Mouse (Mus musculus): ENCODE measurements around the gene Fam171a1. TPM values are rescaled to one million over a fixed set of nuclear protein-coding genes. Genes with fewer than 3 reads are reported as not detected.
"Not testable (repeated sequence)": the region's sequence is repeated elsewhere in the genome, so short reads cannot be mapped to it uniquely, and the experiment has no call there.

Fam171a1 gene
- total RNA-seq (2021), result 10 to 100 TPM; 71.5 to 72.8 TPM
- long read RNA-seq, experiment 1, full-length matches to known transcripts, result 127 of 179 reads
- long read RNA-seq, experiment 1, partial matches to known transcripts, result 29 of 179 reads
- long read RNA-seq, experiment 1, other reads (novel, unspliced or antisense), result 23 of 179 reads
- long read RNA-seq, experiment 2, full-length matches to known transcripts, result 82 of 123 reads
- long read RNA-seq, experiment 2, partial matches to known transcripts, result 36 of 123 reads
- long read RNA-seq, experiment 2, other reads (novel, unspliced or antisense), result 5 of 123 reads

- intact Hi-C loops (cut with DNase I), result loop anchor here (10.0 kb wide), 1 partner anchor 301 kb away; no protein-coding TSS in a partner anchor
- H3K4me3 ChIP-seq, result no peak within 1 kb of the TSS
- no peak for TF ChIP-seq CTCF (IDR thresholded peaks at IDR 0.05)
- no peak for DNase-seq (ENCODE audit: extremely low spot score in 1 of 2, low spot score in 2 of 2)
- no peak within 1 kb of the TSS for H3K27ac ChIP-seq
Observed at GRCm38 (mm10) chr2:3113866-3114265, at the start of gene Fam171a1. Fam171a1 (plus strand) TSS chr2:3114224.

DNA sequence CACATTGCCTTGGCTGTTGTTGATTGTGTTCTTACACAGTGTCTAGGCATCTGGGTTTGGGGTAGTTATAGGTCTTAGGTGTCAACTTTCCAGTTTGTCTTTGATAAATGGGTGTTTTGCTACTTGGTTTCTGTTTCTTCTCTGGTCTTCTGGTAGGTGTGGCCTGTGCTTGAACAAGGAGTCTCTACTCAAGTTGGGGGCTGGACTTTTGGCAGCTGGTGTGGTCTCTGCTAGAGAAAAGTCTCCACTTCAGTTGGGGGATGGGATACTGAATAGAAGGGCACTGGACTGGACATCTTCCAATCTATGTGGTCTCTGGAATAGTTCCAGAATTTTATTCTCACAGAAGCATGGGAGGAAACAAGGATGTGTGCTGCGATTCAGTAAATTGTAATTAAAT is 44.9 kb upstream of the Fam171a1 start:
- intact Hi-C loops (cut with DNase I), result no loop called here
- no peak for TF ChIP-seq CTCF (IDR thresholded peaks at IDR 0.05)
- no peak for DNase-seq (ENCODE audit: extremely low spot score in 1 of 2, low spot score in 2 of 2)
- Histone ChIP-seq H3K4me3 (no peak overlapping the region), H3K27ac (no peak overlapping the region)

GRCm38 (mm10) chr2:3088361-3088760 is 25.7 kb upstream of the Fam171a1 start:
- H3K4me3 ChIP-seq; DNase-seq (ENCODE audit: extremely low spot score in 1 of 2, low spot score in 2 of 2); H3K27ac ChIP-seq; intact Hi-C loops (cut with DNase I): not testable (repeated sequence)

- intact Hi-C loops (cut with DNase I), result no loop called here
- peak; percentile 55 for TF ChIP-seq CTCF (IDR thresholded peaks at IDR 0.05)
- no peak for DNase-seq (ENCODE audit: extremely low spot score in 1 of 2, low spot score in 2 of 2)
- no peak overlapping the region for H3K27ac ChIP-seq
- H3K4me3 ChIP-seq, result no peak overlapping the region
Observed at GRCm38 (mm10) chr2:3089274-3089673, 24.8 kb upstream of the Fam171a1 start.

DNA sequence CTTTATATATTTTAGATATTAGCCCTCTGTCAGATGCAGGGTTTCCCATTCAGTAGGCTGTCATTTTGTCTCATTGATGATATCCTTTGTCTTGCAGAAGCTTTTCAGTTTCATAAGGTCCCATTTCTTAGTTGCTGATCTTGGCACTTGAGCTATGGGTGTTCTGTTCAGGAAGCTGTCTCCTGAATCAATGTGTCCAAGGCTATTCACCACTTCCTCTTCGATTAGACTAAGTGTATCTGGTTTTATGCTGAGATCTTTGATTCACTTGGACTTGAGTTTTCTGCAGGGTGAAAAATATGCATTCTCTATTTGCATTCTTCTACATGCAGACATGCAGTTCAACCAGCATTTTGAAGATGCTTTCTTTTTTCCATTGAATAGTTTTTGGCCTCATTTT is 17.9 kb upstream of the Fam171a1 start:
- no peak for TF ChIP-seq CTCF (IDR thresholded peaks at IDR 0.05)
- no peak overlapping the region for H3K27ac ChIP-seq
- H3K4me3 ChIP-seq, result no peak overlapping the region
- intact Hi-C loops (cut with DNase I), result no loop called here
- no peak for DNase-seq (ENCODE audit: extremely low spot score in 1 of 2, low spot score in 2 of 2)

GRCm38 (mm10) chr2:3099971-3100370 is 14.1 kb upstream of the Fam171a1 start:
- H3K27ac ChIP-seq, result no peak overlapping the region
- DNase-seq (ENCODE audit: extremely low spot score in 1 of 2, low spot score in 2 of 2), result no peak
- H3K4me3 ChIP-seq, result no peak overlapping the region
- intact Hi-C loops (cut with DNase I), result no loop called here
- TF ChIP-seq CTCF (IDR thresholded peaks at IDR 0.05), result no peak

- intact Hi-C loops (cut with DNase I), result no loop called here
- Histone ChIP-seq H3K27ac (no peak overlapping the region), H3K4me3 (no peak overlapping the region)
- TF ChIP-seq CTCF (IDR thresholded peaks at IDR 0.05), result no peak
- DNase-seq (ENCODE audit: extremely low spot score in 1 of 2, low spot score in 2 of 2), result no peak
Observed at GRCm38 (mm10) chr2:3101292-3101957, 12.6 kb upstream of the Fam171a1 start.

DNA sequence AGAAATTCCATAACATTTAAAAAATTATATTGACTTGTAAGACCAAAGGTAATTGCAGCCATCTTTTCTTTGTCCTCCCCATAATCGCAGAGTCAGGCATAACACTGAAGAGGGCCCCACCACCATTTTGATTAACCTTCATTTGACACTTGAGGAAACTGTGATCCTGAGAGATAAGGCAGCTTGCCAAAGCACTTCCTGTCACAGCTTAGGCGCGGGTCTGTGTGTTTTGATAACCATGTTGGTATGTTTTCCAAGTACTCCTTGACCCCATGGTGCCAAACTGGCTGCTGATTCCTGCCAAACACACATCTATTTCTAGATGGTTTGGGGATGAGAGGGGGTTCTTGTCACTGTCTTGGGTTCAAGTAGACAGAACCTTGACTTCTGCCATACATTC is 11.7 kb upstream of the Fam171a1 start:
- Histone ChIP-seq H3K4me3 (no peak overlapping the region), H3K27ac (no peak overlapping the region)
- TF ChIP-seq CTCF (IDR thresholded peaks at IDR 0.05), result no peak
- DNase-seq (ENCODE audit: extremely low spot score in 1 of 2, low spot score in 2 of 2), result no peak
- intact Hi-C loops (cut with DNase I), result no loop called here

DNA sequence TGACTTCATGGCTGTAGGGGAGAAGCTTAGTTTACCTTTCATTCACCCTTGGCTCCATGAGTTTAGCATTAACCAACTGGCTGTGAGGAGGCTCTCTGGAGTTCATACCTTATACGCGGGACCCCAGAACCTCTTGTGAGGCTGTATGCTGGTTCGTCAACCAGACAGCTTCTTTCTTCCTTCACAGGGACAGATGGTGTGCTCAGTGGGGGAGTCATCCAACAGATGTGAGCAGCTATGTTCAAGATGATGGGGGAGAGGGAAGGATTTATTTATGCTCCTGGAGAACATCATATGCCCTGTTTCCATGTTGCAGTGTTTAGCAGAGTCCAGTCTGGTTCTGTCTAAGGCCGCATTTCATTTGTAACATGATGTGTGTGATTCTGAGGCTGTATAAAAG is 6.6 kb upstream of the Fam171a1 start:
- Histone ChIP-seq H3K27ac (no peak overlapping the region), H3K4me3 (no peak overlapping the region)
- intact Hi-C loops (cut with DNase I), result no loop called here
- TF ChIP-seq CTCF (IDR thresholded peaks at IDR 0.05), result no peak
- no peak for DNase-seq (ENCODE audit: extremely low spot score in 1 of 2, low spot score in 2 of 2)

DNA sequence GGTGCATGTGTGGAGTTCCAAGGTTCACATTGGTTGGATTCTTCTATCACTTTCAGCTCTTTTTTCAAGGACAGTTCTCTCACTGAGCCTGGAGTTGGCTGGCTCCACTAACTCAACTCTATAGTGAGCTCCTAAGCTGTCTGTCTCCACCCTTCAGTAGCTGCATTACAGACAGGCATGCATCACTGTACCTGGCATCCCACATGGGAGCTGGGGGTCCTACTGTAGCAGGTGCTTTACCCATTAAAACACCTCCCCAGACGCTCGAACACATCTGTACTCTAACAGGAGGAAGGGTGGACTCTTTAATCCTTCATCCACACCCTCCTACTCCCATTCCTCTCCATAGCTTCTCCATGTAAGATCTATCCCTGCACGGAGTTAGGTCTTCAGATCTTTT is 5.6 kb upstream of the Fam171a1 start:
- no peak for TF ChIP-seq CTCF (IDR thresholded peaks at IDR 0.05)
- H3K4me3 ChIP-seq, result no peak overlapping the region
- no peak overlapping the region for H3K27ac ChIP-seq
- no peak for DNase-seq (ENCODE audit: extremely low spot score in 1 of 2, low spot score in 2 of 2)
- intact Hi-C loops (cut with DNase I), result no loop called here

GRCm38 (mm10) chr2:3108834-3109233 is 5.2 kb upstream of the Fam171a1 start:
- no peak for TF ChIP-seq CTCF (IDR thresholded peaks at IDR 0.05)
- Histone ChIP-seq H3K27ac (no peak overlapping the region), H3K4me3 (no peak overlapping the region)
- no peak for DNase-seq (ENCODE audit: extremely low spot score in 1 of 2, low spot score in 2 of 2)
- intact Hi-C loops (cut with DNase I), result no loop called here

- Histone ChIP-seq H3K27ac (peak overlapping the region; percentile 75), H3K4me3 (peak overlapping the region; percentile 91)
- no peak for DNase-seq (ENCODE audit: extremely low spot score in 1 of 2, low spot score in 2 of 2)
- intact Hi-C loops (cut with DNase I), result loop anchor here (1.0 to 10.0 kb wide), 6 partner anchors 54 to 297 kb away; partner anchors contain the start of gene Nmt2
- no peak for TF ChIP-seq CTCF (IDR thresholded peaks at IDR 0.05)
Observed at GRCm38 (mm10) chr2:3117855-3118202, 3.8 kb downstream of the Fam171a1 start.
